Mouse (Mus musculus) stomach, embryonic 14.5 days (tissue): ENCODE data around the gene Map3k19. TPM values are rescaled to one million over a fixed set of nuclear protein-coding genes. Genes with fewer than 3 reads are reported as not detected.

ENCODE experiments used
- ATAC-seq: fragments of 200-750 bp; cut with Nextera tagmentation; 2 replicates; pipeline ENCODE4 v1.8.0; 2017; ENCODE audit warnings: low read depth, moderate TSS enrichment; ENCODE audit not compliant: insufficient number of reproducible peaks, insufficient read depth, low FRiP score
- H3K27ac ChIP-seq: fragments of 300-500 bp; sonication (generic); 2 replicates; pipeline ENCODE4 v1.5.1; 2014; ENCODE audit warnings: mild to moderate bottlenecking, low read length, moderate library complexity, mixed read lengths
- H3K27me3 ChIP-seq: fragments of 300-500 bp; sonication (generic); 2 replicates; pipeline ENCODE4 v1.6.1; 2014; ENCODE audit warnings: low read length, control low read depth, mixed read lengths; ENCODE audit not compliant: control insufficient read depth, insufficient read depth
- H3K36me3 ChIP-seq: fragments of 300-500 bp; sonication (generic); 2 replicates; pipeline ENCODE4 v1.6.1; 2014; ENCODE audit warnings: mild to moderate bottlenecking, control low read depth, low read length, moderate library complexity, mixed read lengths; ENCODE audit not compliant: control insufficient read depth, insufficient read depth
- H3K4me1 ChIP-seq: fragments of 300-500 bp; sonication (generic); 2 replicates; pipeline ENCODE4 v1.6.1; 2014; ENCODE audit warnings: low read length, control low read depth, mixed read lengths; ENCODE audit not compliant: control insufficient read depth, insufficient read depth
- H3K4me2 ChIP-seq: fragments of 300-500 bp; sonication (generic); replicated peaks from 2 replicates; pipeline ENCODE4 v1.6.1; 2014; ENCODE audit warnings: low read depth, low read length, control low read depth
- H3K4me3 ChIP-seq: fragments of 300-500 bp; sonication (generic); 2 replicates; pipeline ENCODE4 v1.5.1; 2014; ENCODE audit warnings: low read depth, low read length, control low read depth
- H3K9ac ChIP-seq: fragments of 300-500 bp; sonication (generic); replicated peaks from 2 replicates; pipeline ENCODE4 v1.6.1; 2014; ENCODE audit warnings: low read depth, mild to moderate bottlenecking, control low read depth, low read length, moderate library complexity, mixed read lengths
- H3K9me3 ChIP-seq: fragments of 300-500 bp; sonication (generic); 2 replicates; pipeline ENCODE4 v1.6.1; 2016; ENCODE audit warnings: low read depth, low read length, control low read depth; ENCODE audit not compliant: control insufficient read depth
- WGBS: fragments of 180-500 bp; shearing (Covaris S2); extraction: QIAGEN DNeasy Blood & Tissue Kit; methylation state at CpG from one replicate; pipeline ENCODE4 v1.1.7; 2014; 5-methylcytosine and 5-hydroxymethylcytosine counted together
- polyA plus RNA-seq: library from polyadenylated mRNA; unstranded; fragments of >200 nt; fragmentation: Nextera tagmentation; extraction: Ambion mirVana; gene quantifications from 2 replicates; pipeline ENCODE4 v1.2.1, GENCODE M21; 2014

Map3k19 gene
- polyA plus RNA-seq, 1 experiment from 2014 or later, result not detected

DNA sequence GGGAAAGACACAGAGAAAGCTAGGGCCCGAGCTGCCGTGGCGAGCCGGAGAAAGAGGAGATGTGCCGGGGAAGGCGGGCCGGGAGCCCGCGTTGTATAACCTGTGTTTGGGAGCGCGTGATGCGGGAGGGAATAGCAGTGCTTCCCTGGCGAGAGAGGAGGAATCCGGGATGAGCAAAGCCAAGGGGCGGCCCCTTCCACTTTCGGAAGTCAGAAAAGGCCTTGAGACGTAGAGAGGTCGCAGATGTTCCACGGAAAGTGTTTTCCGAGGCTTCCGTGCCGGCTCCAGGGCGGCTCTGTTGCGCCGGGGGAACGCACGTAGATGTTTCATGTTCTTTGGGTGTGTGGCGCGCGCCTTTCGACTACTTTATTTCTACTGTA is 80.3 kb downstream of the Map3k19 start:
- Histone ChIP-seq H3K4me3 (peak overlapping the region; percentile 93), H3K9ac (peak overlapping the region; percentile 86), H3K4me1 (peaks cover 15% of the 10 kb centered on the region; the same call in 1 of the 2 replicates), H3K4me2 (peak overlapping the region; percentile 76), H3K27ac (peak overlapping the region; percentile 95), H3K27me3 (no peaks in the 10 kb centered on the region), H3K9me3 (no peaks in the 10 kb centered on the region), H3K36me3 (no peaks in the 10 kb centered on the region; the same call in none of the 2 replicates)
- WGBS, result under 1% methylated on average over 31 of the region's 31 CpGs
- ATAC-seq, result 0 out of 2 replicates have a peak, but pooled peaks have one; percentile 1

- Histone ChIP-seq H3K36me3 (no peaks in the 10 kb centered on the region; the same call in none of the 2 replicates), H3K4me2 (peak within 1 kb of the TSS; percentile 76), H3K9me3 (no peaks in the 10 kb centered on the region), H3K9ac (peak within 1 kb of the TSS; percentile 86), H3K27ac (peak within 1 kb of the TSS; percentile 95), H3K27me3 (no peaks in the 10 kb centered on the region), H3K4me1 (peaks cover 13% of the 10 kb centered on the region; the same call in 1 of the 2 replicates), H3K4me3 (peak within 1 kb of the TSS; percentile 93)
- peak; percentile 98 for ATAC-seq
- WGBS, result under 1% methylated on average over 59 of the region's 63 CpGs
Observed at GRCm38 (mm10) chr1:127773803-127774500, 80.9 kb downstream of the Map3k19 start, which contains the start of gene Ccnt2. TSS of gene Ccnt2 (plus strand) at chr1:127774164.

DNA sequence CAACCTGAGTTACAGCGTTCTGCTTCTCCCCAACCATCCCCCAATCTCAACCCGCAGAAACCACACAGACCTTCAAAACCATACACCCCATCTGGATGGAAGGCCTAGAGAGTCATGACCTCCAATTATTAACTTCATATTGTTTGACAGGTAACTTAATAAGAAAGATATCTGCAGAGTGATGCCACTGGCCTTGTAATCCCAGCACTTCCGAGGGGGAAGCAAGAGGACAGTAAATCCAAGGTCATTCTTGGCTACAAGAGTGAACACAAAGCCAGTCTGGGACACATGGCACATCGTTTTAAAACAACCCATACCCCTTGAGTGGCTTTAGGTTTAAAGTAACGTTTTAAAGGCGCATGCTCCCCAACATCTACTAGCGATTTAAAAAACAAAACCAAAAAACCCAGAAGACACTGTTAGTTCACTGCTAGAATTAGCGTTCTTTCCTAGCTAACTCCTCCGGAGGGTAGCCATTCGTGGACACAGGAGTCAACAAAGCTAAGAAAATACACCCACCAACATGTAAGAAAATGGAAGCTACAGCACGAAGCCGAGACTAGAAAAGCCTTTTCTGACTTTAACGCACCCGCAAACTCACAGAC is 81.5 kb downstream of the Map3k19 start:
- Histone ChIP-seq H3K4me3 (peak overlapping the region; percentile 93), H3K27me3 (no peaks in the 10 kb centered on the region), H3K36me3 (no peaks in the 10 kb centered on the region; the same call in none of the 2 replicates), H3K4me2 (peak overlapping the region; percentile 67), H3K4me1 (peaks cover 13% of the 10 kb centered on the region; the same call in 1 of the 2 replicates), H3K9me3 (no peaks in the 10 kb centered on the region), H3K9ac (peak overlapping the region; percentile 52), H3K27ac (peak overlapping the region; percentile 87)
- under 1% methylated on average over 14 of the region's 14 CpGs for WGBS
- no peak for ATAC-seq

DNA sequence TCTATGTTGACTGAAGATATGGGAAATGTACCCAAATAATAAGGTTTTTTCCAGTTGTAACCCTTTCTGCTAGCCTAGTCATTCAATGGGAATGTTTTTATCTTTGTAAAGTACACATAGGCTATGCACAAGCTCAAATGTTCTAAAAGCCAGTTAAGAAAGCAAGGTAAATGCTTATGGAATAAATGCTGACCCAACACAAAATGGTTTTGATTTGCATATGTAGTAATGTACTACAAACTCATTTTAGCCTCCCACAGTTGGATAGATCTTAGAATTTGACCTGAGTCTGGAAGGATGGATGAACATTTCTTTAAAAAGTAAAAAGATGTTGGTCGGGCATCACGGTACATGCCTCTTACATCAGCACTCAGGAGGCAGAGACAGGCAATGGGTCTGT is 88.1 kb downstream of the Map3k19 start:
- no peak for ATAC-seq
- Histone ChIP-seq H3K4me2 (no peak overlapping the region), H3K27ac (no peak overlapping the region), H3K4me1 (no peaks in the 10 kb centered on the region), H3K4me3 (no peak overlapping the region), H3K9me3 (no peaks in the 10 kb centered on the region), H3K36me3 (no peaks in the 10 kb centered on the region; the same call in none of the 2 replicates), H3K27me3 (no peaks in the 10 kb centered on the region), H3K9ac (no peak overlapping the region)
- 86% methylated on average over 2 of the region's 2 CpGs for WGBS

- 60% methylated on average over 2 of the region's 2 CpGs for WGBS
- Histone ChIP-seq H3K27ac (no peak overlapping the region), H3K4me3 (no peak overlapping the region), H3K4me2 (no peak overlapping the region), H3K27me3 (no peaks in the 10 kb centered on the region), H3K9ac (no peak overlapping the region), H3K9me3 (no peaks in the 10 kb centered on the region), H3K4me1 (no peaks in the 10 kb centered on the region), H3K36me3 (no peaks in the 10 kb centered on the region; the same call in 1 of the 2 replicates)
- no peak for ATAC-seq
Observed at GRCm38 (mm10) chr1:127765468-127765867, 89.4 kb downstream of the Map3k19 start.

Other genes with a start within 250 kb of the Map3k19 start
- 0.59 and 1.0 TPM in 2 replicates for gene Tmem163, start 175.5 kb downstream of the Map3k19 start, polyA plus RNA-seq
- 0.11 and 0.16 TPM in 2 replicates for gene Acmsd, start 125.6 kb downstream of the Map3k19 start, polyA plus RNA-seq
- gene Ccnt2, start 80.9 kb downstream of the Map3k19 start, polyA plus RNA-seq, result 94.3 and 95.3 TPM in 2 replicates
- gene Rab3gap1, start 13.7 kb upstream of the Map3k19 start, polyA plus RNA-seq, result 29.4 and 33.8 TPM in 2 replicates
- gene Zranb3, start 248.0 kb upstream of the Map3k19 start, polyA plus RNA-seq, result 10.2 TPM in 2 replicates
- 91.9 and 98.3 TPM in 2 replicates for gene R3hdm1, start 248.3 kb upstream of the Map3k19 start, polyA plus RNA-seq